Mouse (Mus musculus) cortical plate, adult 2 months (tissue): ENCODE data around the gene B3galt4. TPM values are rescaled to one million over a fixed set of nuclear protein-coding genes. Genes with fewer than 3 reads are reported as not detected.

Experiments
- H3K27ac ChIP-seq: fragments of 200-500 bp; 2 replicates; pipeline ENCODE4 v1.5.1; 2012; ENCODE audit warnings: low read length, control low read depth, inconsistent platforms; ENCODE audit not compliant: insufficient read depth
- H3K4me1 ChIP-seq: fragments of 200-500 bp; 2 replicates; pipeline ENCODE4 v1.6.1; 2011; ENCODE audit warnings: low read length; ENCODE audit not compliant: control insufficient read depth, insufficient read depth
- H3K4me3 ChIP-seq: fragments of 200-500 bp; 2 replicates; pipeline ENCODE4 v1.5.1; 2011; ENCODE audit warnings: mild to moderate bottlenecking, low read length, control low read depth; ENCODE audit not compliant: insufficient read depth
- CTCF ChIP-seq: fragments of 200-500 bp; IDR thresholded peaks from 2 replicates; pipeline ENCODE4 v1.5.1; 2011; ENCODE audit warnings: mild to moderate bottlenecking, control low read depth, low read length; ENCODE audit not compliant: insufficient read depth; ENCODE audit errors: extremely low read depth
- POLR2A ChIP-seq: fragments of 200-500 bp; IDR thresholded peaks from 2 replicates; pipeline ENCODE4 v1.6.1; 2011; ENCODE audit warnings: mild to moderate bottlenecking, low read length, control low read depth; ENCODE audit not compliant: insufficient read depth; ENCODE audit errors: extremely low read depth
- polyA plus RNA-seq: library from polyadenylated mRNA; depleted of rRNA; stranded (reverse); fragments of >200 nt; gene quantifications from 2 replicates; pipeline ENCODE4 v1.2.3, GENCODE M21; 2012

B3galt4 gene
- polyA plus RNA-seq, 1 experiment, result 7.0 TPM

- Histone ChIP-seq H3K4me3 (no peak overlapping the region), H3K27ac (no peak overlapping the region), H3K4me1 (no peaks in the 10 kb centered on the region)
- TF ChIP-seq POLR2A, result no peak
- peak; percentile 6; the same call in 1 of the 2 replicates for TF ChIP-seq CTCF
These were observed 17.6 kb upstream of the B3galt4 start for GRCm38 (mm10) chr17:33968927-33969326.

GRCm38 (mm10) chr17:33968489-33968888, 17.2 kb upstream of the B3galt4 start:
- no peak for TF ChIP-seq POLR2A
- peak; percentile 89 for TF ChIP-seq CTCF
- no peak overlapping the region for H3K4me3 ChIP-seq
- no peak overlapping the region for H3K27ac ChIP-seq
- no peaks in the 10 kb centered on the region for H3K4me1 ChIP-seq

- H3K4me3 ChIP-seq, result no peak overlapping the region
- H3K27ac ChIP-seq, result no peak overlapping the region
- TF ChIP-seq POLR2A (no peak), CTCF (no peak)
- H3K4me1 ChIP-seq, result no peaks in the 10 kb centered on the region
These were observed 14.7 kb upstream of the B3galt4 start for GRCm38 (mm10) chr17:33965846-33966550.

- no peak overlapping the region for H3K27ac ChIP-seq
- no peaks in the 10 kb centered on the region for H3K4me1 ChIP-seq
- TF ChIP-seq CTCF (no peak), POLR2A (no peak)
- H3K4me3 ChIP-seq, result no peak overlapping the region
These were observed 14.0 kb upstream of the B3galt4 start for GRCm38 (mm10) chr17:33965082-33965845.

- H3K27ac ChIP-seq, result no peak overlapping the region
- H3K4me1 ChIP-seq, result no peaks in the 10 kb centered on the region
- H3K4me3 ChIP-seq, result no peak overlapping the region
- TF ChIP-seq CTCF (no peak), POLR2A (no peak)
These were observed 11.6 kb upstream of the B3galt4 start for GRCm38 (mm10) chr17:33962876-33963275.

- TF ChIP-seq CTCF, result no peak
- TF ChIP-seq POLR2A, result no peak
- H3K27ac ChIP-seq, result no peak overlapping the region
- no peak overlapping the region for H3K4me3 ChIP-seq
- H3K4me1 ChIP-seq, result no peaks in the 10 kb centered on the region; the same call in 1 of the 2 replicates
These were observed 8.7 kb upstream of the B3galt4 start for GRCm38 (mm10) chr17:33959948-33960347.

- no peaks in the 10 kb centered on the region; the same call in 1 of the 2 replicates for H3K4me1 ChIP-seq
- H3K4me3 ChIP-seq, result no peak overlapping the region
- H3K27ac ChIP-seq, result no peak overlapping the region
- TF ChIP-seq POLR2A (no peak), CTCF (no peak)
These were observed 7.8 kb upstream of the B3galt4 start for GRCm38 (mm10) chr17:33959135-33959534.

- H3K4me3 ChIP-seq, result no peak overlapping the region
- TF ChIP-seq POLR2A (no peak), CTCF (no peak)
- H3K27ac ChIP-seq, result no peak overlapping the region
- H3K4me1 ChIP-seq, result no peaks in the 10 kb centered on the region; the same call in 1 of the 2 replicates
These were observed 7.2 kb upstream of the B3galt4 start for GRCm38 (mm10) chr17:33958451-33958850.

GRCm38 (mm10) chr17:33957493-33957892, 6.2 kb upstream of the B3galt4 start:
- no peak for TF ChIP-seq POLR2A
- TF ChIP-seq CTCF, result no peak
- H3K4me3 ChIP-seq, result no peak overlapping the region
- no peaks in the 10 kb centered on the region; the same call in 1 of the 2 replicates for H3K4me1 ChIP-seq
- H3K27ac ChIP-seq, result no peak overlapping the region

GRCm38 (mm10) chr17:33956336-33956735, 5.0 kb upstream of the B3galt4 start:
- H3K4me3 ChIP-seq, result peak overlapping the region; percentile 80

More at GRCm38 (mm10) chr17:33956336-33956735, 5.0 kb upstream of the B3galt4 start:
- no peaks in the 10 kb centered on the region; the same call in 1 of the 2 replicates for H3K4me1 ChIP-seq
- H3K27ac ChIP-seq, result no peak overlapping the region
- TF ChIP-seq CTCF (no peak), POLR2A (no peak)
